Mouse (Mus musculus) stomach, embryonic 16.5 days (tissue): Measurements from ENCODE around the gene H2afx. TPM values are rescaled to one million over a fixed set of nuclear protein-coding genes. Genes with fewer than 3 reads are reported as not detected.
"Not testable (repeated sequence)": the region's sequence is repeated elsewhere in the genome, so short reads cannot be mapped to it uniquely, and the experiment has no call there.

Experiments used
- ATAC-seq: fragments of 200-750 bp; cut with Nextera tagmentation; 2 replicates; pipeline ENCODE4 v1.8.0; 2017; ENCODE audit warnings: moderate number of reproducible peaks, moderate TSS enrichment; ENCODE audit not compliant: insufficient read depth, low FRiP score
- H3K27ac ChIP-seq: fragments of 300-500 bp; sonication (generic); 2 replicates; pipeline ENCODE4 v1.5.1; 2014; ENCODE audit warnings: low read length
- H3K27me3 ChIP-seq: fragments of 300-500 bp; sonication (generic); 2 replicates; pipeline ENCODE4 v1.6.1; 2014; ENCODE audit warnings: low read length, control low read depth, mixed read lengths; ENCODE audit not compliant: control insufficient read depth, insufficient read depth
- H3K36me3 ChIP-seq: fragments of 300-500 bp; sonication (generic); 2 replicates; pipeline ENCODE4 v1.6.1; 2014; ENCODE audit warnings: low read length; ENCODE audit not compliant: control insufficient read depth, insufficient read depth
- H3K4me1 ChIP-seq: fragments of 300-500 bp; sonication (generic); 2 replicates; pipeline ENCODE4 v1.6.1; 2014; ENCODE audit warnings: low read length, control low read depth, mixed read lengths; ENCODE audit not compliant: control insufficient read depth, insufficient read depth
- H3K4me2 ChIP-seq: fragments of 300-500 bp; sonication (generic); 2 replicates; pipeline ENCODE4 v1.6.1; 2014; ENCODE audit warnings: low read depth, low read length, mixed read lengths
- H3K4me3 ChIP-seq: fragments of 300-500 bp; sonication (generic); replicated peaks from 2 replicates; pipeline ENCODE4 v1.5.1; 2014; ENCODE audit warnings: mild to moderate bottlenecking, low read length
- H3K9ac ChIP-seq: fragments of 300-500 bp; sonication (generic); 2 replicates; pipeline ENCODE4 v1.6.1; 2014; ENCODE audit warnings: low read length
- H3K9me3 ChIP-seq: fragments of 300-500 bp; sonication (generic); replicated peaks from 2 replicates; pipeline ENCODE4 v1.6.1; 2016; ENCODE audit warnings: low read length, control low read depth; ENCODE audit not compliant: control insufficient read depth
- WGBS: fragments of 180-500 bp; shearing (Covaris S2); extraction: QIAGEN DNeasy Blood & Tissue Kit; methylation state at CpG from one replicate; pipeline ENCODE4 v1.1.7; 2014; 5-methylcytosine and 5-hydroxymethylcytosine counted together
- polyA plus RNA-seq: library from polyadenylated mRNA; unstranded; fragments of >200 nt; fragmentation: Nextera tagmentation; extraction: Ambion mirVana; gene quantifications from 2 replicates; pipeline ENCODE4 v1.2.1, GENCODE M21; 2015

H2afx gene
- polyA plus RNA-seq, 1 experiment from 2014 or later, result 203 TPM

DNA sequence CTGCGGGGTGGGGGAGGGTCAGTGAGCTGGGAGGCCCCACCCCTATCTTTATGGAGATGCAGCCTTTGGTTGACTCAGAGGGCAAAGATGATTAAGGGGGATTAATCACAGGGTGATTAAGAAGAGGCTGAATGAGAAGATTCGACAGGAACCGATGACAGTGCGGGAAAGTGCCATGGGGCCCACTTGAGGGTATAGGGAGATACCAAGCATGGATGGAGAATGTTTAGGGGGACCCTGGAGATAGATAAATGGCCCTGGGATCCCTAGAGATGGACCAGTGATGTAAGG is 20.3 kb upstream of the H2afx start:
- H3K9me3 ChIP-seq, result no peaks in the 10 kb centered on the region
- no peak overlapping the region for H3K4me3 ChIP-seq
- no peak overlapping the region for H3K4me2 ChIP-seq
- H3K9ac ChIP-seq, result no peak overlapping the region
- peaks cover 31% of the 10 kb centered on the region for H3K4me1 ChIP-seq
- 74% methylated on average over 4 of the region's 4 CpGs for WGBS
- peaks cover 14% of the 10 kb centered on the region for H3K36me3 ChIP-seq
- no peak for ATAC-seq
- no peak overlapping the region for H3K27ac ChIP-seq
- H3K27me3 ChIP-seq, result no peaks in the 10 kb centered on the region

DNA sequence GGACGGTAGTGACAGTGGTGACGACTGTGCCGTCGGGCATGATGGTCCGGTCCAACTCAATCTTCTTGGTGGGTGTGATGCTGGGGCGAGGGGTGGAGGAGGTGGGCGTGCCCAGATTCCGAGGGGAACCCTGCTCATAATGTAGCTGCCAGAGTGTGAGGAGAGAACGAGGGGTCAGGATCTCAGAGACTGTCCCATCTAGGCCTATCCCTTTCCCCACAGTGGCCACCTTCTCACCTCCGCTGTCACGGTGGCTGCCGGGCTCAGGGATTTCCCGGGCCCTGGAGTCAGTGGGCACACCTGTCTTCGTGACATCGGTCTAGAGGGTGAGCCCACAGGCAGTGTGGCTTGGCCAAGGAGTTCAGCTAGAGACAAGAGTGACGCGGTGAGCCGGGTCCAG is 19.6 kb upstream of the H2afx start:
- no peaks in the 10 kb centered on the region for H3K27me3 ChIP-seq
- H3K4me2 ChIP-seq, result no peak overlapping the region
- no peak overlapping the region for H3K27ac ChIP-seq
- H3K4me3 ChIP-seq, result no peak overlapping the region
- H3K36me3 ChIP-seq, result peaks cover 14% of the 10 kb centered on the region
- H3K9ac ChIP-seq, result no peak overlapping the region
- ATAC-seq, result no peak
- H3K9me3 ChIP-seq, result no peaks in the 10 kb centered on the region
- H3K4me1 ChIP-seq, result peaks cover 32% of the 10 kb centered on the region
- WGBS, result 92% methylated on average over 18 of the region's 18 CpGs

DNA sequence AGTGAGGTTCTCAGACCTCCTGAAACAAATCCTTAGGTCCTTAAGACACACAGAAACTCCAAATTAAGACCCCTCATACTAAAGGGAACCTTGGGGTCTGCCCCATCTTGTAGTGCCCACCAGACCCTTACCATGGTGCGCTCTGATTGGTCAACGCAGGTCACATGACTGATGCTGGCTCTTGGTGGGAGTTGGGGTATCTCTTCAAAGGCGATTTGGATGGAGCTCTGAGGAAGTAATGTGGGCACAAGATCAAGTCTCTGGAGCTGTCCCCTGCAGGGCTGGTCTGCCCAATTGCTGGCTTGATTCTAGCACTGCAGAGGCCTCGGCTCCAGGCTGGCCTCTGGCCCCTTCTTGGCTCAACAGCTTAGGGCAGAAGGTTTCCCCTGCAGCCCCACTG is 17.0 kb upstream of the H2afx start:
- H3K4me3 ChIP-seq, result no peak overlapping the region
- H3K36me3 ChIP-seq, result peaks cover 14% of the 10 kb centered on the region
- H3K4me1 ChIP-seq, result peaks cover 18% of the 10 kb centered on the region
- H3K27ac ChIP-seq, result no peak overlapping the region
- H3K27me3 ChIP-seq, result no peaks in the 10 kb centered on the region
- H3K9ac ChIP-seq, result 0 out of 2 replicates have a peak overlapping the region, but pooled peaks have one; percentile 9
- 74% methylated on average over 4 of the region's 4 CpGs for WGBS
- no peak overlapping the region for H3K4me2 ChIP-seq
- ATAC-seq, result no peak
- H3K9me3 ChIP-seq, result no peaks in the 10 kb centered on the region

DNA sequence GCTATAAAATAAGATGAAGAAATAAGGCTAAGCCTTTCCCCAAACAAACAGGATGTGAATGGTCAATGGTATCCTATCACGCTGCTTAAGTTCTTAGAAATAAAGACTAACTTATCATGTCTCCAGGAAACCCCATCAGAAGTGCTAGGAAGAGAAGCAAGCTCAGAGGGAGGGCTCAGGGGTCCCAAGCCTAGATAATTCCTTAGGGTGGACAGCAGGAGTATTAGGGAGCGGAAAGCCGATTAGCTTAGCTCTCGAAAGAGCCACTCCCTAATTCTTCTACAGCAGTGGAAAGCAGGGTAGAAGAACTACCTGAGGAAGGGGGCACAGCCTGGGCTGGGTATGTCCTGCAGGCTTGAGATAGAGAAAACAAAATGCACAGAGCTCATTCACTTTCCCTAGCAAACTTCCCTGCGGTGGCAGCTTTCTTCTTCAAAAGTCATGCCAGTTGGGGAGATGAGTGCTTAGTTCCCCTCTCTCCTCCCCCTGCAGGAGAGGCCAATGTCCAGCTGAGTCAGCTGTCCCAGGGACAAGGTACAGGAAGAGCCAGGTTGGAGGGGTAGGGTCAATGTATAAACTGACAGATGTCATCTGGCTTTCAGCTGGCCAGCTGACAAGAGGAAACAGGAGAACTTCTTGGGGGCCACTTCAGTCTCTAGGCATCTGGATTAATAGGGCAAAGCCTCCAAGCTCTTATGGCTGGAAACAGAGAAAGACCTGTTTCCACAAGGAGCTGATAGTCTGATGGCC is 16.2 kb upstream of the H2afx start:
- peak overlapping the region; percentile 87 for H3K4me2 ChIP-seq
- H3K27me3 ChIP-seq, result no peaks in the 10 kb centered on the region
- no peaks in the 10 kb centered on the region for H3K9me3 ChIP-seq
- WGBS, result 59% methylated on average over 5 of the region's 5 CpGs
- H3K4me1 ChIP-seq, result peaks cover 18% of the 10 kb centered on the region
- peak overlapping the region; percentile 91 for H3K4me3 ChIP-seq
- no peak for ATAC-seq
- peak overlapping the region; percentile 75 for H3K27ac ChIP-seq
- H3K36me3 ChIP-seq, result peaks cover 11% of the 10 kb centered on the region
- H3K9ac ChIP-seq, result peak overlapping the region; percentile 93

DNA sequence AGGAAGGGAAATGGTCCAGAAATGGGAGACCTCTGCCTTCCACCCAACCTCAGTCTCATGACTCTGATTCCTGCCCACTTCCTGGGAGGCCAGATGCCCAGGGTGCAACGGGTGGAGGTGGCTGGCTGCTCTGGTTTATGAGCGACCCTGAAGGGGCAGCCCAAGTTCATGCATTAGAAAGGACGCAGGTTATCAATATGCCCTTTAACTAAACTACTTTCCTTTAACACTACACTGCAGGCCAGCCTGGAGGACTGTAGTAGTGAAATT is 15.7 kb upstream of the H2afx start:
- Histone ChIP-seq H3K27ac (peak overlapping the region; percentile 75), H3K9ac (peak overlapping the region; percentile 93), H3K4me1 (peaks cover 18% of the 10 kb centered on the region), H3K36me3 (peaks cover 11% of the 10 kb centered on the region), H3K4me2 (peak overlapping the region; percentile 87), H3K27me3 (no peaks in the 10 kb centered on the region), H3K4me3 (peak overlapping the region; percentile 91), H3K9me3 (no peaks in the 10 kb centered on the region)
- 28% methylated on average over 3 of the region's 3 CpGs for WGBS
- ATAC-seq, result no peak

DNA sequence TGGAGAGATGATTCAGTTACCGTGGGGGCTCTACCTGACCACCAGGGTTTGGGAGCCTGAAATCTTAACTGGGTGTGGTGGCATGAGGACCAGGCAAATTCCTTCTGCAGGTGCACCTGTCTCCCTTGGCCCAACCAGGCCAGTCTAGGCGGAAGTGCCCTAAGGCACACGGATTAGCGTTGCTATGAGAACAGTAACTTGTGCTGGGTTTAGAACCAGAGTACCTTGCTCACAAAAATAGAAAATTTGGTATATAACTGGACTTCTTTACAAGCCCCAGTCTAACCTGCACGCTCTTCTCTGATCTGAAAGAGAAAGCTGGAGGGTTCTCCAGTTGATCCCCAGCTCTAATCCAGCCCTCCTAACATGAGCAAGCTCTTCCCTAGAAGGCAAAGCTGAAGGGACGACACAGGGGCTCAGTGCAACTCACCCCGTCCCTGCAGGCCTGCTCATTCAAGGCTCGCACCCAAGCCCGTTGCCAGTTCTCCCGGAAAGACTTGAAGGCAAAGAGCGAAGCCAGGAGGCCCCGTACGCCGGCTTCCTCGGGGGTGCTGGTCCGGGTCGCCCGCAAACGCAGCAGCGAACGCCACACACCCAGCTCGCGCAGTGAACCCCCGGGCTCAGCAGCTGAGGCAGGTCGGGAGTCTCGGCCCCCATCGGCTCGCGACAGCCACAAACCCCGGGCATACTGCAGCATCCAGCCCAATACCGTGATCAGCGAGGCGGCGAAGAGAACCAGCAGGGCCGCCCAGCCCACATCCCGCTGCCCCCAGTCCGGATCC is 15.2 kb upstream of the H2afx start:
- WGBS, result 3% methylated on average over 37 of the region's 37 CpGs
- ATAC-seq, result no peak
- peaks cover 18% of the 10 kb centered on the region for H3K4me1 ChIP-seq

DNA sequence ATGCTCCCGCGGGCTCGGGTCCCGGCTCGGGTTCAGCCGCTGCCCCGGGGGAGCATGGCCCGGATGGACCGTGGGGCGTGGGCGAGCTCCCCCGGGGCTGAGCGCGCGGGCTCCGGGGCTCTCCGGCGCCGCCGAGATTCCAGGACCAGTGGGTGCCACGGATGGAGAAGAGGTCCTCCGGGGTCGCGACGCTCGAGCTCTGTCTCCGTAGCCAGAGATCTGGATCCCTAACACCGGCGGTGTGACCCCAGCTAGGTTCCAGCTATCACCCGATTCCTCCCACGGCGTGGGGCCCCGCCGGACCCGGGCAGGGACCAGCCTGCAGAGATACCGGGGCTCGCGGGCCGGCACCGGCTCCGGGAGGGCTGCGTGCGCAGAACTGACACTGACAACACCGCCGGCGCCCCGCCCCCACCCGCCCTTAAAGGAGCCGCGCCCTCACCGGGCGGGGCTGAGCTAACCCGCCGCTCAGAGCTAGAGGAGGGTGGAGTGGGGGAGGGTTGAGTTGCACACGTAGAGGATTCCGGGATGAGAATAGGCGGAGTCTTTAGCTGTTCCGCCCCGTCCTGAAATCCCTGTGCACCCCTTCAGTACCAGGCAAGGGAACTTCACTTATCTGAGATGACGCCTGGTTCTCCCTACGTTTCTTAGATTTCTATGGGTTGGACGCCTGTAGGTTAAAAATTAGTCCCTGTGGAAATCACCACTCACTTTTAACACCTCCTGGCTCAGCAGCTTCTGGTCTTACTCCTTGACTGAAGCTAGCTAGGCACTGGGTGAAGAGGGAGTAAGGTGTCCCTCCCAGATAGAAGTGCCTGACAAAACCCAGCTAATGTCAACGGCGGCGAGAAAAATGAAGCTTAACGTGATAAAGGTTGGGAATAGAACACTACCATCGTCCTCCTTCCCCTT is 14.4 kb upstream of the H2afx start, which contains the start of gene C2cd2l:
Gene C2cd2l (minus strand): TSS at position 399 of the 912 bp plus-strand sequence.
- ATAC-seq, result peak; percentile 99
- Histone ChIP-seq H3K27me3 (no peaks in the 10 kb centered on the region), H3K9me3 (no peaks in the 10 kb centered on the region), H3K4me2 (peak within 1 kb of the TSS; percentile 87), H3K27ac (peak within 1 kb of the TSS; percentile 81), H3K4me1 (peaks cover 18% of the 10 kb centered on the region), H3K4me3 (peak within 1 kb of the TSS; percentile 91), H3K36me3 (peaks cover 3% of the 10 kb centered on the region; the same call in 1 of the 2 replicates), H3K9ac (peak within 1 kb of the TSS; percentile 93)
- under 1% methylated on average over 67 of the region's 67 CpGs for WGBS

More for the DNA sequence above, 15.2 kb upstream of the H2afx start:
- Histone ChIP-seq H3K27me3 (no peaks in the 10 kb centered on the region), H3K27ac (peak overlapping the region; percentile 75), H3K9me3 (no peaks in the 10 kb centered on the region), H3K4me3 (peak overlapping the region; percentile 91), H3K4me2 (peak overlapping the region; percentile 87), H3K9ac (peak overlapping the region; percentile 93), H3K36me3 (peaks cover 11% of the 10 kb centered on the region)

DNA sequence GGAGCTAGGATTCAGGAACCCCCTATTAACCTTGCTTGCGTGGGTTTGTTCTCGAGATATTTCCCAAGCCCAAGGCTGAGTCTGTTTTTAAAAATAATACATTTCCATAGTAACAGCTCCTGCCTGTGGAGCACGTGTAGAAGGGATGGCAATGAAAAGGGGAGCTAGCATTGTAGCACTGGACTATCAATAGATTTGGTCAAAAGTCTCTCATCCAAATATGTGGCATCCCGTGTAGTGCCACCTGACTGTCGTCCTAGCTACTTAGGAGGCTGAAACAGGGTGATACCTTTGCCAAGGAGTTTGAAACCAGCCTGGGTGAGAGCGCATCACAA is 13.7 kb upstream of the H2afx start:
- Histone ChIP-seq H3K9me3 (no peaks in the 10 kb centered on the region), H3K27ac (peak overlapping the region; percentile 81), H3K4me2 (peak overlapping the region; percentile 74), H3K27me3 (no peaks in the 10 kb centered on the region), H3K36me3 (no peaks in the 10 kb centered on the region), H3K9ac (peak overlapping the region; percentile 66), H3K4me1 (peaks cover 20% of the 10 kb centered on the region), H3K4me3 (peak overlapping the region; percentile 91)
- ATAC-seq, result peak; percentile 1; the same call in 1 of the 2 replicates
- WGBS, result 14% methylated on average over 6 of the region's 6 CpGs

DNA sequence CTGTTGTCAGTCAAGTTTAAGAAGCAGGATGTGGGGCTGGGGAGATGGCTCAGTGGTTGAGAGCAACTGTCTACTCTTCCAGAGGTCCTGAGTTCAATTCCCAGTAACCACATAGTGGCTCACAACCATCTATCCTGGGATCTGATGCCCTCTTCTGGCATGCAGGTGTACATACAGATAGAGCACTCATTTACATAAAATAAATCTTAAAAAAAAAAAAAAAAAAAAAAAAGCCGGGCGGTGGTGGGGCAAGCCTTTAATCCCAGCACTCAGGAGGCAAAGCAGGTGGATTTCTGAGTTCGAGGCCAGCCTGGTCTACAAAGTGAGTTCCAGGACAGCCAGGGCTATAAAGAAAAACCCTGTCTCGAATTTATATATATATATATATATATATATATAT is 10.8 kb upstream of the H2afx start:
- not testable (repeated sequence) for H3K27ac ChIP-seq, H3K36me3 ChIP-seq, H3K4me2 ChIP-seq, H3K27me3 ChIP-seq, ATAC-seq, H3K9me3 ChIP-seq, H3K9ac ChIP-seq, H3K4me3 ChIP-seq
- H3K4me1 ChIP-seq, result peaks cover 16% of the 10 kb centered on the region
- WGBS, result 68% methylated on average over 4 of the region's 4 CpGs
